Mouse (Mus musculus): ENCODE measurements around the gene Abcd4. TPM values are rescaled to one million over a fixed set of nuclear protein-coding genes. Genes with fewer than 3 reads are reported as not detected.

The Abcd4 gene
- total and polyA plus RNA-seq, 2 experiments from 2014 or later = 7.1 to 8.7 TPM

DNA sequence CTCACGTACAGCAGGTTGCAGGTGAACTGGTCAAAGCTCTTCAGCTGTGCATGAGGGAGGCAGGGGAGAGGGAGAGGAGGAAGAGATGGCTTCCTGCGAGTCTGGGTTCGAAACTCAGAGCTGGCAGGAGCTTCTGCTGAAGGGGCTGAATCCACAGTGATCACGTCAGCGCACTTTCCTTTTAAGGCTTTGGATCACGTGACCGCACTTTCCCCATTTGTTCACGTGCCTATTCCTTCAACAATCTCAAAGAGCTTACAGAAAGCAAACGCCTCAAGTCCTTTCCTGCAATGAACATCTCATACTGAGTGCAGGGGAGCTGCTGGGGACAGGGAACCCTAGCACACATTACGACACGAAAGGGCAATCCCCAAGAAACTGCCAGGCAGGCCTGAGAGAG lies 3.2 kb downstream of the Abcd4 start:
- Histone ChIP-seq H3K27me3 (ENCODE audit: control insufficient read depth, insufficient read depth, low read length) (no peaks in the 10 kb centered on the region), H3K36me3 (replicated peaks; ENCODE audit: control insufficient read depth, insufficient read depth, low read length) (no peaks in the 10 kb centered on the region), H3K9ac (replicated peaks; ENCODE audit: low read depth, low read length) (no peak overlapping the region), H3K27ac (ENCODE audit: low read depth) (no peak overlapping the region), H3K4me3 (ENCODE audit: low read depth, low read length) (no peak overlapping the region), H3K4me1 (ENCODE audit: control insufficient read depth, insufficient read depth) (0 out of 2 replicates have a peak, but pooled peaks cover 5% of the 10 kb centered on the region), H3K4me2 (ENCODE audit: low read depth, low read length) (no peak overlapping the region), H3K9me3 (replicated peaks; ENCODE audit: control insufficient read depth, low read length) (no peaks in the 10 kb centered on the region)
- 87% methylated on average over 11 of the region's 11 CpGs for WGBS
- ATAC-seq (ENCODE audit: insufficient read depth, low read depth) (no peak), DNase-seq (ENCODE audit: low spot score) (no peak)
- TF ChIP-seq CTCF (IDR thresholded peaks at IDR 0.05; ENCODE audit: low read depth) = no peak
- TF ChIP-seq EP300 (IDR thresholded peaks at IDR 0.05; ENCODE audit: low read depth) = no peak

- H3K4me3 ChIP-seq (ENCODE audit: low read depth, low read length) = no peak overlapping the region
- 67% methylated on average over 8 of the region's 8 CpGs for WGBS
- DNase-seq (ENCODE audit: low spot score) (no peak), ATAC-seq (ENCODE audit: insufficient read depth, low read depth) (no peak)
- no peak overlapping the region for H3K9ac ChIP-seq (replicated peaks; ENCODE audit: low read depth, low read length)
- TF ChIP-seq EP300 (IDR thresholded peaks at IDR 0.05; ENCODE audit: low read depth) (no peak), CTCF (IDR thresholded peaks at IDR 0.05; ENCODE audit: low read depth) (no peak)
- no peaks in the 10 kb centered on the region for H3K27me3 ChIP-seq (ENCODE audit: control insufficient read depth, insufficient read depth, low read length)
- H3K4me2 ChIP-seq (ENCODE audit: low read depth, low read length) = no peak overlapping the region
- 0 out of 2 replicates have a peak, but pooled peaks cover 5% of the 10 kb centered on the region for H3K4me1 ChIP-seq (ENCODE audit: control insufficient read depth, insufficient read depth)
- H3K27ac ChIP-seq (ENCODE audit: low read depth) = no peak overlapping the region
- 0 out of 2 replicates have a peak, but pooled peaks cover 6% of the 10 kb centered on the region for H3K36me3 ChIP-seq (replicated peaks; ENCODE audit: control insufficient read depth, insufficient read depth, low read length)
- H3K9me3 ChIP-seq (replicated peaks; ENCODE audit: control insufficient read depth, low read length) = no peaks in the 10 kb centered on the region
Observed at GRCm38 (mm10) chr12:84612518-84612917, 4.7 kb downstream of the Abcd4 start.

DNA sequence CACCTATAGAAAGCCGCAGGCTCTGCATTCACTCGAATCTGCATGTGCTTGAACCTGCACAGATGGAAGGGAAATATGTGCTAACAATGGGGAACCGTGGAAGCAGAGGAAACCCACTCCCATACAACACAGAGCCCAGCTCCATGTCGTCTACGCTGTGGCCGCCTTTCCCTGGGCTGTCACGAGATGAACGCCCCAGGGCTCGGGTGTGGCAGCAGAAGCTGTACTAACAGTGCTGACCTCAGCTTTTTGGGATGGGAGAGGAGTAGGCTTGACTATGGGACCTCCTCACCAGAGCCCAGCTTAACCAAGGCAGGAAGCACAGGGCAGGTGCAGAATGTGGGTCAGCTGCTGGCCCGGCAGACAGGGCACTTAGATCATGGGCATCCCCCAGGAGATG lies 5.5 kb downstream of the Abcd4 start:
- no peak overlapping the region for H3K4me2 ChIP-seq (ENCODE audit: low read depth, low read length)

GRCm38 (mm10) chr12:84605860-84606259 lies 11.4 kb downstream of the Abcd4 start:
- 73% methylated on average over 7 of the region's 7 CpGs for WGBS
- no peaks in the 10 kb centered on the region for H3K27me3 ChIP-seq (ENCODE audit: control insufficient read depth, insufficient read depth, low read length)
- TF ChIP-seq EP300 (IDR thresholded peaks at IDR 0.05; ENCODE audit: low read depth) = no peak
- peak; percentile 30 for TF ChIP-seq CTCF (IDR thresholded peaks at IDR 0.05; ENCODE audit: low read depth)
- no peak overlapping the region for H3K4me3 ChIP-seq (ENCODE audit: low read depth, low read length)
- H3K4me1 ChIP-seq (ENCODE audit: control insufficient read depth, insufficient read depth) = no peaks in the 10 kb centered on the region
- DNase-seq (ENCODE audit: low spot score) (no peak), ATAC-seq (ENCODE audit: insufficient read depth, low read depth) (no peak)
- no peak overlapping the region for H3K9ac ChIP-seq (replicated peaks; ENCODE audit: low read depth, low read length)
- no peaks in the 10 kb centered on the region for H3K9me3 ChIP-seq (replicated peaks; ENCODE audit: control insufficient read depth, low read length)
- peaks cover 18% of the 10 kb centered on the region; the same call in 1 of the 2 replicates for H3K36me3 ChIP-seq (replicated peaks; ENCODE audit: control insufficient read depth, insufficient read depth, low read length)
- H3K27ac ChIP-seq (ENCODE audit: low read depth) = no peak overlapping the region
- H3K4me2 ChIP-seq (ENCODE audit: low read depth, low read length) = no peak overlapping the region

More for the DNA sequence above, 5.5 kb downstream of the Abcd4 start:
- TF ChIP-seq EP300 (IDR thresholded peaks at IDR 0.05; ENCODE audit: low read depth) = no peak
- TF ChIP-seq CTCF (IDR thresholded peaks at IDR 0.05; ENCODE audit: low read depth) = no peak
- Histone ChIP-seq H3K36me3 (replicated peaks; ENCODE audit: control insufficient read depth, insufficient read depth, low read length) (0 out of 2 replicates have a peak, but pooled peaks cover 6% of the 10 kb centered on the region), H3K27me3 (ENCODE audit: control insufficient read depth, insufficient read depth, low read length) (no peaks in the 10 kb centered on the region), H3K9ac (replicated peaks; ENCODE audit: low read depth, low read length) (no peak overlapping the region), H3K4me3 (ENCODE audit: low read depth, low read length) (no peak overlapping the region), H3K27ac (ENCODE audit: low read depth) (no peak overlapping the region), H3K9me3 (replicated peaks; ENCODE audit: control insufficient read depth, low read length) (no peaks in the 10 kb centered on the region), H3K4me1 (ENCODE audit: control insufficient read depth, insufficient read depth) (0 out of 2 replicates have a peak, but pooled peaks cover 2% of the 10 kb centered on the region)
- no peak for ATAC-seq (ENCODE audit: insufficient read depth, low read depth)
- 87% methylated on average over 10 of the region's 10 CpGs for WGBS
- DNase-seq (ENCODE audit: low spot score) = no peak

- TF ChIP-seq EP300 (IDR thresholded peaks at IDR 0.05; ENCODE audit: low read depth) = no peak
- no peak for TF ChIP-seq CTCF (IDR thresholded peaks at IDR 0.05; ENCODE audit: low read depth)
- no peak for DNase-seq (ENCODE audit: low spot score)
- 89% methylated on average over 7 of the region's 7 CpGs for WGBS
- ATAC-seq (ENCODE audit: insufficient read depth, low read depth) = no peak
- H3K4me1 ChIP-seq (ENCODE audit: control insufficient read depth, insufficient read depth) = no peaks in the 10 kb centered on the region
- no peaks in the 10 kb centered on the region for H3K27me3 ChIP-seq (ENCODE audit: control insufficient read depth, insufficient read depth, low read length)
- no peak overlapping the region for H3K9ac ChIP-seq (replicated peaks; ENCODE audit: low read depth, low read length)
- H3K9me3 ChIP-seq (replicated peaks; ENCODE audit: control insufficient read depth, low read length) = no peaks in the 10 kb centered on the region
- H3K27ac ChIP-seq (ENCODE audit: low read depth) = no peak overlapping the region
- H3K4me2 ChIP-seq (ENCODE audit: low read depth, low read length) = no peak overlapping the region
- no peak overlapping the region for H3K4me3 ChIP-seq (ENCODE audit: low read depth, low read length)
- H3K36me3 ChIP-seq (replicated peaks; ENCODE audit: control insufficient read depth, insufficient read depth, low read length) = peaks cover 18% of the 10 kb centered on the region; the same call in 1 of the 2 replicates
Observed at GRCm38 (mm10) chr12:84604001-84604400, 13.2 kb downstream of the Abcd4 start.

- Histone ChIP-seq H3K9me3 (replicated peaks; ENCODE audit: control insufficient read depth, low read length) (no peaks in the 10 kb centered on the region), H3K4me2 (ENCODE audit: low read depth, low read length) (no peak overlapping the region), H3K9ac (replicated peaks; ENCODE audit: low read depth, low read length) (no peak overlapping the region), H3K4me3 (ENCODE audit: low read depth, low read length) (no peak overlapping the region), H3K27me3 (ENCODE audit: control insufficient read depth, insufficient read depth, low read length) (no peaks in the 10 kb centered on the region), H3K4me1 (ENCODE audit: control insufficient read depth, insufficient read depth) (no peaks in the 10 kb centered on the region), H3K36me3 (replicated peaks; ENCODE audit: control insufficient read depth, insufficient read depth, low read length) (peaks cover 5% of the 10 kb centered on the region; the same call in 1 of the 2 replicates), H3K27ac (ENCODE audit: low read depth) (no peak overlapping the region)
- no peak for DNase-seq (ENCODE audit: low spot score)
- WGBS = 16% methylated on average over 8 of the region's 8 CpGs
- no peak for TF ChIP-seq EP300 (IDR thresholded peaks at IDR 0.05; ENCODE audit: low read depth)
- no peak for TF ChIP-seq CTCF (IDR thresholded peaks at IDR 0.05; ENCODE audit: low read depth)
- no peak for ATAC-seq (ENCODE audit: insufficient read depth, low read depth)
Observed at GRCm38 (mm10) chr12:84598324-84598723, 18.9 kb downstream of the Abcd4 start.

All from heart, postnatal 0 days (tissue).